Mouse (Mus musculus) testis, postnatal 14 days (tissue): Measurements from ENCODE around the gene Nbeal2.
A peak's percentile ranks its signal among the peaks of the same experiment; 100 is the strongest.
"Not testable (repeated sequence)": the region's sequence is repeated elsewhere in the genome, so short reads cannot be mapped to it uniquely, and the experiment has no call there.

Experiments used
- DNase-seq: peaks from one replicate; pipeline ENCODE4 v3.0.0; 2021; ENCODE audit warnings: low spot score

Gene Nbeal2

DNA sequence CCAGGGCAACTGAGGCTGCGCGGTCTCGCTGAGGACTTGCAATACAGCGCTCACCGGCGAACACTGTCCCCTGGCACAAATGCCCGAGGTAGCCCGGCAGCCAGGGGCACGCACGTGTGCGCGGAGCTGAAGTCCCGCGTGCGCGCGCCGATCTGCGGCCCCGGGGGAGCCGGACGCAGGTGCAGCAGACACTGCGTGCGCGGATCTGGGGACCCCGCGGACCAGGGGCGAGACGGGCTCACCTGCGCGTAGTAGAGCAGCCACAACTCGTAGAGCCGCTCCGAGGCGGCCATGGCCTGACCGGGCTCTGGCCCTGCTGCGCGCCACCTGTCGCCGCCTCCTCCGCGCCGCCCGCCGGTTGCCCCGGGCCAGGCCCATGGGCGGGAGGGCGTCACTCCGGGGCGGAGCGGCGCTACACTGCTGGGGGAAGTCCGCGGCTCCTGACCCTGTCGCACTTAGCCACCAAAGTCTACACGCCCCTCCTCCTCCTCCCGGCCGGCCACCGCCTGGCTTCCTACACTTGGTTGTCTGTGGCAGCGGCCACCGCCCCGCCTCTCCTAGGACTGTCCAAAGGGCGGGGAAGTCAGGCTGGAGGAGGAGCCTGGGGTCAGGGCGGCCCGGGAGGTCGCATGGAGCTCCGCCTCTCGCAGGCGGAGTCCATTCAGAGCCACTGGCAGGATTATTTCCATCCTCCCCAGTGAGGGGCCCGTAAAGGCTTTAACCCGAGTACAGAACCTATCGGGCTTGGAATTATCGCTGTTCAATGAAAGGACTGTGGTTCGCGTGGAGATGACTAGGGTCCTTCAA lies at the start of gene Nbeal2:
Gene Nbeal2 (minus strand): TSS at position 507 of the 807 bp plus-strand sequence.
- peak; percentile 88 for DNase-seq

DNA sequence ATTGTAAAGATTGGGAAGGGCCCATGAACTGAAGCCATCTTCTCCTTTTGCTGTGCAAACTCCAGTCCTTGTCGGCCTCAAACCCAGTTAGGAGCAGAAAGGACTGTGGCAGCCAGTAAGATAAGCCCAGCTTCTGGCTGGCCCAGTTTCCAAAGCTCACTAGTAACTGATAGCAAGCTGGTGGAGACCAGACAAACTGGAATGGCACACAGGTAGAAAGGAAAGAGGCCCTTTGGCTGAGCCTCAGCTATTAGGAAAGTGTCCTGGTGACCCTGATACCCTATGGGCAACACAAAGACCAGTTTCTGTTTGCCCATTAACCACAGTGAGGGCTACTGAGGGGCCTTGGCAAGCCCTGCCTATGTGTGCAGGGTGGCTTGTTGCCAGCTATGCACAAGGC lies 48.9 kb upstream of the Nbeal2 start:
- DNase-seq: no peak

DNA sequence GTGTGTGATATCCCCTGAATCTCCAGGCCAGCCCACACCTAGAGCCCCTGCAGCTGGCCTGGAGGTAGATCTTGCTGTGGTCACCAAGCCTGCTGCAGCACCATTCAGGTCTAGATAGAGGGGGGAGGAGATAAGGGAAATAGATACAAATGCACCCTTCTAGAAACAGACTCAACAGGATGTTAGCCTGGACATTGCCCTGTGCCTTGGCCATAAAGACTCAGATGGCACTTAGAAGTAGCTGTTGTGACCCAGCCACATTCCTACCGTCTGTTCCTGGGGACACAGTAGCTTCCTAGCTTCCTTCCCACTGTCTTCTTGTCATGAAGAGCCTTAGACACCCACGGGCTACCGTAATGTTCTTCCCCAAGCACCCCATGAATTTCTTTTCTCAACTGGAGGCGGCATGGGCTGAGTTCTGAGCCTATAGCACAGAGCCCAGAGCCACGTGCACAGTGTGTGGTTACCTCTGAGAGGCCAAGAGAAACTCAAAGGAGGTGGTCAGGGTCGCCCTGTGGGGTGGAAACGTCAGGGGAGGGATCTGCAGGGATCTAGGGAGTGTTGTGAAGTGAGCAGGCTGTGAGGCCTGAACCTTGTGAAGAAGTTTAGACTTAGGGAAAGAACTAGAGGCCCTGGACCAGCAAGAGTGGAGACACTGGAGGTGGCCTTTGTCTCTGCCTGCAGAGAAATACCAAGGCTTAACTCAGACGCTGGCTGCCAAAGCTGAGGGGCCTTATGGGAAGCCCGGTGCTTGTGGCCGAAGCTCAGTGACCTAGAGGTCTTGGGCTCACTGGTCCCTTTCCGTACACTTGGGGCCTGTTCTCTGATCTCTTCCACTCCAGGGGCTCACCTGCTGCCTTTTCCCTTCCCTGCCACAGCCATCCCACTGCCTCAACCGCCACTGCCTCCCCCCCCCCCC lies 47.4 kb upstream of the Nbeal2 start:
- DNase-seq: no peak

DNA sequence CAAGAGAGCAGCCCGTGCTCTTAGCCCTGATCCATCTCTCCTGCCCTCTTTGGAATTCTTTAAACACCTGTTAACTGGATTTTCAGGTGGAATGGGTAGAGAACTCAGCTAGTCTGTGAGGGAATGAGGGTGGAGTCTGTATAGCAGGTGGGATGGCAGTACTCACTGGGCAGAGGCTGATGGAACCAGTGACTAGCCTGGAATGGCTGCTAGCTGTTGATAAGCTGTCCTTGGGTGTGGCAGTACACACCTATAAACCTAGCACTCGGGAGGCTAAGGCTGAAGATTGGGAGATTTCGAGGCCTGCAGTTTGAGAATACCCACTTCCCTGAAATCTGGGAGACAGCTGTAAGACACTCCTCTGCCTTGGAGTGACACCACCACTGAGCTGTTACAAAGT lies 45.6 kb upstream of the Nbeal2 start:
- no peak for DNase-seq

DNA sequence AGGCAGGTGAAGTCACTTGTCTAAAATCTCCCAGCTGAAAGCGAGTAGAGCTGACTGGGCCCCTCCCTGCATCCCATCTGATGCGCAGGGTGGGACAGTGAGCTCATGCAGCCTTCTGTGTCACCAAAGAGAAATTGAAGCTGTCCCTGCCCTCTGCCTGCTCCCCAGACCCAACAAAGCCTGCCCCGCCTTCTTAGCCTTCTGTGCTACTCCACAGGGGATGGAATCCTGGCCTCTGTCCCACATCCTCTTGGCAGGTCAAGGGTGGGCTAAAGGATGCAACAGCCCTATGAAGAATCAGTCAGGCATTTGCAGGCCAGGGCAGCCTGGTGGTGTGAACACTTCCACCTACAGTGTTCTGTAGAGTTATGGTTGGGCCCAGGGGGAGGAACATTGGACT lies 43.5 kb upstream of the Nbeal2 start:
- no peak for DNase-seq

DNA sequence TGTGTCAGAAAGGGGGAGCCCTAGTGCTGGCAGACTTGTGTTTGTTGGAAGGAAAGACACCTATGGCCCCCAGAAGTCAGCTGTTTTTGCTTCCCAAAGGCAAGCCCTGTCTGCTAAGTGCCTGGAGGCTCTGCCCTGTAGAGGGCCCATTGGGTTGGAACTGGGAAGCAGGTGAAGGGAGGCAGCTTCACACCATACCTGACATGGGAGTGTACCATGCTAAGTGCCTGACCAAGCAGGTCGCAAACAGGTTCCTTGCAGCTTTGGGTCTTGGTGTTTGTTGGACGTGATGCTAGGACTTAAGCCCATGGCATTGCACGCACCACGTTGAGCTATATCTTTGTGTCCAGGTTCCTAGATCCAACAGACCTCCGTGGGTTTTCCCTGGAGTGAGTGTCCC lies 42.5 kb upstream of the Nbeal2 start:
- DNase-seq: no peak

DNA sequence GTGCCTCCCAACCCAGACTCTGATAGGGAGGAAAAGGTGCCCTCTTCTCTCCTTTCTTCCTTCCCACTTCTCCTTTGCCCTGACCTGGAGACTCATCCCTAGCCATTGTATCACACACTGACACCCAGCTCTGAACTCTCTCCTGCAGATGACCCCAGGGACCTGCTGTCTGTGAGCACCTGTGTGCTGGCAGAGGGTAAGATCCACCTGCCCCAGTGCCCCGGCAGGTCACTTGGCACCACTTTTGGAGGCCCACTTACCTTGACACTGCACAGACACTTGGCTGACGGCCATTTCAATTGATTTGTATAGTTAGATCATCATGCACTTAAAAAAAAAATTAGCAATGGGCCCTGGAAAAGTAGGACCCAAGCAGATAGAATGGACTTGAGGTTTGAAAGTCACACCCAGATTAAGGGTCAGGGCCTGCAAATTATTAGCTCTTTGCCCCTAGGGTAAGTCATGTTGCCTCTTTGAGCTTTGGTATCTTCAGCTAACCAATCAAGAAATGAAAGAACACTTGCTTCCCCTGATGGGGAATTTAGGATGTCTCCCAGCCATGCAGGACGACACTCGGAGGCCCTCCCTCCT lies 41.3 kb upstream of the Nbeal2 start:
- DNase-seq: no peak

DNA sequence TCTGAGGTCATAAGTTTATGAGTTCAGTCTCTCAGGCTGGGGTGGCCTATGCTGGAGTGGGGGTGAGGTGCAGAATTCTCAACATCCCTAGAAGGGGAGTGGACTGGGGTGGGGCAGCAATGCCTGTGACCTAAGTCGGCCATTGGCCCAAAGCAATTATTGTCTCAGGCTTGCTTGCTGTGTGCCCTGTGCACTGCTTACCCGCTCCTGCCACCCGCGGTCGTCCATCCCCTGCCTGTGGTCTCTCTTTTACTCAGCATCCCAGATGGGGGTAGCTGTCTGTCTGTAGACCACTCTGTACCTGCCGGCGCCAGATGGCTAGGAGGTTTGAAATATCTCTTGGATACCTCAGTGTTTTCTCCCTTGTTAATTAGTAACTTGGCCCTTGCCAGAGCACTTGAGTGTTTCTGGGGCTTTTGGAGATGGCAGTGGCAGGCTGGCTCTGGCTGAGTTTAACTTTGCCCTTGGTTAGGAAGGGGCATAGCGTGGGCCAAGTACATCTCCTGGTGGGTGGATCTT lies 35.4 kb upstream of the Nbeal2 start:
- DNase-seq: no peak

DNA sequence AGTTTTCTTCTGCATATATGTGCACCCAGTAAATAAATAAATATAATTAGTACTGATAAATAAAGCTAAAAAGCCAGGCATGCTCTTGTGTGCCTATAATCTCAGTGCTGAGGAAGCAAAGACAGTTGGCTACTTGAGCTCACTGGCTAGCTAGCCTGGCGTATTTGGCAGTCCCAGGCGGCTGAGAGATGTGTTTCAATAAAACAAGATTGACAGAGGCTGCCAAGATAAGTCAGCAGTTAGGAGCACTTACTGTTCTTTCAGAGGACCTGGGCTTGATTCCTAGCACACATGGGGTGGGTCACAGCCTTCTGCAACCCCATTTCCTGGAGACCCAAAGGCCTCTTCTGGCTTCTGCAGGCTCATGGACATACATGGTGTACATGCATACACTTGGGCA lies 33.9 kb upstream of the Nbeal2 start:
- no peak for DNase-seq

DNA sequence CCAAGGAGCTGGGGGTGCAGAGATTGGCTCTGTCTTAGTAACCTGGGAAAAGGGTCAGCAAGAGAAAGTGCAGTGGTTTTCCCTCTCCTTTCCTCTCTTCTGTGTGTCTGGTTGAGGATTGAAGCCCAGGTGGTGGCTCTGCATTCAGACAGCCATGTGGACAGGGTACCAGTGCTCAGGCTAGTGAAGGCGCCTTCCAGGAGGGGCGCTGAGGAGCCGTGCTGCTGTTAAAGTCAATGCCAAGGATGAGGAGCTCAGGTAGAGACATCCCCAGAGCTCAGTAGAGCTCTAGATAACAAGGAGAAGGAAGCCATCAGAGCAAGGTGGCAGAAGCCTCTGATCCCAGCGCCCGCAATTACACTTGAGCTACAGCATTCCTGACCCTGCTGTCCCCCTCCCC lies 33.1 kb upstream of the Nbeal2 start:
- DNase-seq: no peak

DNA sequence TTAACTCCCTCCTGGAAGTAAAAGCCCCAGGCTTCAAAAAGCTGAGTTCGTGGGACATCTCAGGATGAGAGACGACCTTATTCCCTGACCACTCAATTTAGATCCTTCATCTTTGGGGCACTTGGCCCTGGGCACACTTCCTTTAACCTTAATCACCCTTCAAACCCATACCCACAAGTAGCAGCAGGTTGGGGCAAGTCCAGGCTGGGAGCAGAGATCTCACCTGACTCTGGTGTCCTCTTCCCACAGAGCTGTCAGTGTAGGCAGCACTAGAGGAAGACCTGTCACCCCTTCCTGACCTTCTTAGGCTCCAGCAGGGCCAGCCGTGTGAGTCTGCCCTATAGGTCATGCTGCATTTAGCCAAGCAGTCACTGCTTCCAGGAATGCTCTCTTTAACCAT lies 32.5 kb upstream of the Nbeal2 start:
- DNase-seq: no peak

DNA sequence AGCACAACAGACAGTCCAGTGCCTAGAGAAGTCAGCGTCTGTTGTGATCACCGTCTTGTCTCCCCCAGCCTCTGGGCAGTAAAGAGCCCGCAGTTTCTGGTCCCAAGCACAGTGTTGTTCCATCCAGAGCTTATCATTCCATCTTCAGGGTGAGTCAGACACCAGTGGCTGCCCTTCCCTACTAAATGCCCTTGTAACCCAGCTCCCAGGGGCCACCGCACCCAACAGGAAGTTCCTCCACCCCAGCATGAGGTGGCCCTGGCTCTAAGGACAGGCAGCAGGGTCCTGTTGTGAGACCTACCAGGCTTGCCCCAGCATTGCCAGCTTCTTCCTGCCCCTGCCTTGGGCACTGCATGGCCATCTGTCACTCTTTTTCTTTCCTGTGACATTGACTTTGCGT lies 31.6 kb upstream of the Nbeal2 start:
- no peak for DNase-seq

DNA sequence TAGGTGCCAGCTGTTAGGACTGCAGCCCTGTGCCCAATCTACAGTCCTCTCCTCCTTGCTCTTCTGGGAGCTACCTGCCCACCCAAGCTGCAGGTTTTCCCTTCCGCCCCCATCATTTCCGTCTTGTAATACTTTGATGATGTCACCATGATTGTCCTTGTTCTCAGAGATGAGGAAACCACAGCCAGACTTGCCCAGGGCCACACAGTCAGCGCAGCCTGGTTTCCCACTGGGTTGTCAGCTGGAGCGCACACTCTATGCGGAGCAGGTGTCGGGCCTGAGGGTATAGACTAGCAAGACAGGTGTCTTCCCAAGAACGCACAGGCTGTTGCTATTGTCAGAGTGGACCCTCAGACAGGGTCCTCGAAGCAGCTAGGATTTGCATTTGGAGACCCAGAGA lies 31.2 kb upstream of the Nbeal2 start:
- no peak for DNase-seq

DNA sequence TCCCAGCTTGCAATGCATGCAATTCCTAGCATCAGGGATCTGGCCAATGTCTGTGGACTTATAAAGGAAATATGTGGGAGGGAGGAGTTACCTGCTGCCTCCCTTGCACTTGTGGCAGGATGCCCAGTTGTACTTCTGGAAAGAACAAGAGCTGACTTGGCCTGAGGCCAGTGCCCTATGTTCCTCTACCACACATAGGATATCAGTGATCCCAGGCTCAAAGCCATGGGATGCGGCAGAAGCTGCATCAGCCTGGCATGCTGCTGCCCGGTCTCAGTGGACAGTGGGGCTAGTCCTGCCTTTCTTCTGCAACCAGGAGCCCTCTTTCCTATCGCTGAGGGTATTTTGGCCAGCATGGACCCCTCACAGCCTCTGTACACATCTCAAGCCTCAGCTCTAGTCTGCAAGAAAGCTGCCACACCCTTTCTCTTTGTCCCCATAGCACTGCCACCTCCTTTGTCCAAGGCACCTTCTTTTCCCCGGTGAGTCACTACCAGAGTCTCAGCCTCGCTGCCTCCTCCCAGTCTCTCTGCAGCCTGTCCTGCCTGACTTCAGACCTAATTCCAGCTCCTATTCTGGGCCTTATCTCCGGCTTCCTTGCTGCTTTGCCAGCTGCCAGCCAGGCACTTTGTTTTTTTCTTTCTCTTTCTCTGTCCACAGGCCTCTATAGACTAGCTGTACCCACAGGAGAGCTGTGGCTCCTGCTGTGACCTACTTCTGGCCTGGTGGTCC lies 30.3 kb upstream of the Nbeal2 start:
- DNase-seq: peak; percentile 84

DNA sequence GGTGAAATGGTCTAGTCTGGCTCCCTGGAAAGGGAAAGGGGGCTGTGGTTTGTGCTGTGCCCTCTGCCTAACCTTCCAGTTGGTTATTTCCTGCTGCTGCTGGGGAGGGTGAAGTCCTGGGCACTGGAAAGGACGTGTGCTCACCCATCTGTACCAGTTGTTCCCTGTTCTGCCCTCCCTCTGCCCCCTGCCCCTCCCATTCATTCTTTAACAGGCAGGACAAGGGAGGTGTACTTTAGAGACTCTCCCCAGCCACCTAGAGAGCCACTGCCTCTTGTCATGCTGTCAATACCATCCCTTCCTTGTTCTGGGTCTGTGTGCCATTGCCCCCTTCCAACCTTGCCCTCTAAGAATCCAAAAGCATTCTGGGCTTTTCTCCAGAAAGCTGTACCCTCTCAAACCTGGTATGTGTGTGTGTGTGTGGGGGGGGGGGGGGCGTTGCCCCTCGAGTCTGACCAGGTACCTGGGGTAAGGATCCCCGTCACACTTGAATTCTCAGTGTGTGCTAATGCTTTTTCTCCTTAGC lies 29.7 kb upstream of the Nbeal2 start:
- no peak for DNase-seq

DNA sequence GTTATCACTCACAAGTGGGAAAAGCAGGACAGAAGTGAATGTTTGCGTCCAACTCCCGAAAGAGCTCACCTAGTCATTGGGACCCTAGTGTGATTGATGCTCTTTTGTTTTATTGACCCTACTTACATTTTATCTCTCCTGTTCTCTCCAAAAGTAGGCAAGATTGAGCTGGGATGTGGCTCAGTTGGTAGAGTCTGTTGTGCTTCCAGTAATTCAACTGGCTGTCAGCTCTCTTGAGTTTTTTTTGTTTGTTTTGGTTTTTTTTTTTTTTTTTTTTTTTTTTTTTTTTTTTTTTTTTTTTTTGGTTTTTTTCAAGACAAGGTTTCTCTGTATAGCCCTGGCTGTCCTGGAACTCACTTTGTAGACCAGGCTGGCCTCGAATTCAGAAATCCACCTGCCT lies 28.7 kb upstream of the Nbeal2 start:
- DNase-seq: not testable (repeated sequence)

DNA sequence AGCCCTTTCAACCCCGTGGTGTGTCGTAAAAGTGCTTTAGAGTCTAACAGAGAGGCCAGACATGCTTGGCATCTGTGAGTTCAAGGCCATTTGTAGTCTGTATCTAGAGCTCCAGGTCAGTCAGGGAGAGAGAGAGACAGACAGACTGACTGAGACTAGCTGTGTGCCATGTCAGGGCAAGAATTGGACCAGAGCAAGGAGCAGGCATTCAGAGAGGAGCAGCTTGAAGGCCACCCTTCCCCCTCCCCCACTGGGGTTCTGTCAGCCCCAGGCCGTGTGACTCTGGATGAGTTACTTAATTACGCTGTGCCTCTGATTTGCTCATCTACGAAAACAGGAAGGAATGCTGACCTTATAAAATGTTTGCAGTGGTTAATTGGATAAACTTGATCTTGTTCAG lies 28.3 kb upstream of the Nbeal2 start:
- DNase-seq: no peak

DNA sequence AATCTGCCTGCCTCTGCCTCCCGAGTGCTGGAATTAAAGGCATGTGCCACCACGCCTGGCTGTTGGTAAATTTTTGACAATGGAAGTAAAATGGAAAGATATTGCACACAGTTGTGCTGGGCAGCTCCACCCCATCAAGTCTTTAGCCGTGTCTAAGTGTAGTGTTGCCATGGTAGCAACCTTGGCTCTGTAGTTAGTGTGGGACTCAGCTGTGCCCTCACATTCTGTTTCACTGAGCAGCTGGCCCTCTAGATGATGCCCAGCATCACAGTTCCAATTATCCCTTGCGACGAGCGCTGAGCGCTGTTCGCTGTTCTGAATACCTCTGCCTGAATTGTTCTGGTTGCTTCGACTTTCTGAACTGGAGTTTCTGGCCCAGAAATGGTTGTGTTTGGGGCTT lies 27.9 kb upstream of the Nbeal2 start:
- DNase-seq: no peak

DNA sequence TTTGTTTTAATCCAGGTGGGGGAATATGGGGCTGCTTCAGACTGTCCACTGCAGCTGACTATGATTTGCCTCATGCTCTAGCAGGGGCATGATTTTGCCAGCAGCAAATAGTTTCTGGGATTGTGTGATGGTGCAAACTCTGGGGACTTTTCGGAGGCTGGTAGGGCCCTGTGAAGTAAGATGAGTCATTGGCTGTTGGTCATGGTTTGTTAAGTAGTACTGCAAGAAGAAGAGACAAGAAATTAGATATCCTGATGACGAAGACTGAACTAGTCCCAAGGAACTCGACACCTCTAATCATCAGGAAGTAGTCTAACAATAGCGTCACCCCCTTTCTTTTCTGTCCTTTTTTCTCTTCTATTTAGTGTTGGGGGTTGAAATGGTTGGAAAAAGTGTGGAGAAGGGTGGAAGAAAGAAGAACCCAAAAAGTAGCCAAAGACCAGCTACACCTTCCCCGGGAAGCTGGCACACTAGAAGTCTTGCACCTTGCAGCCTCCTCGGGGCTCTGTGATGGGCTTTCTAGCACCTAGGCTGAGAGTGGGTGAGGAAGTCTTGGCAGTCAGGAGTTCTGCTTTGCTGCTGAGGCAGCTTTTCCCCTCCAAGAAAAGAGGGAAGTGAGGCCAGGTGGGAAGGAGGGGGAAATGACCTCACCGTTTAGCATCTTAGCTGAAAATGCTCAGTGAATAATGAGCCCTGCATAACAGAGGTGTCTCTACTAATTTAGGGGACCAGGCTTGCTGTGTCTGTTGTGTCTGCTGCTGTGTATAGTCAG lies 27.0 kb upstream of the Nbeal2 start:
- no peak for DNase-seq

DNA sequence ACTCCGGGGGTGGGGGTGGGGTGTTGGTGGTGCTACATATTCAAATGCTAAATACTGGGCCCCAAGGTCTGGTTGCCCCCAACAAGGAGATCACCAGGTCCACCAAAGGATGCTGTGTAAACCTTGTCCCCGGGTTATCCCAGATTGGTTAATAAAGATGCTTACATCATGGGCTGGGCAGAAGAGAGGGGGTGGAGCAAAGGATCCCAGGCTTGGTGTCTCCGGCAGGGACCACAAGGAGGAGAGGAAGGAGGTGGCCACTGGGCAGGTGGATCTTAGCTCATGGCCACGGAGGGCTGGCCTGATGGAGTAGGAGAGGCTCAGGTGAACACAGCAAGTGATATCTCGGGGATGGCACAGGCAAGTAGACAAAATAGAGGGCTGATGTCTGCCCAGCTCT lies 24.9 kb upstream of the Nbeal2 start:
- DNase-seq: no peak

DNA sequence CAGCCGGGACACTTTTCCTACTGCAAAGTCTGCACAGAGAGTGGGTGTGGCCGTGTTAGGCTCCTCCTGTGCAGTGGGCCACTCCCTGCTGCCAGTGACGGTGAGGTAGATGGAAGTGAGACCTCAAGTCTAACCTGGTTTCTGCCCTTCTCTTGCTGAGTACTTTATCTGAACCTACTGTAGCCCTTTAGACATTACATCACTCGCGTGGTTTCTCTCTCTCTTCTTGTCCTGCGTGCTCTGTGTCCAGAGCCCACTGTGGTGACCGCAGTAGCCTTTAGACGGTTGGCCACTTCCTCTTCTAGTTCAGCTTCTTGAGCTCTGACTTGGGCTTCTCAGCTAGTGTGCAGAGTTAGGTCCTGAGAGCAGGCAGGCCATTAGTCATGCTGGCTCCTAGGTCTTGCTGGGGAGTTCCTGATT lies 22.5 kb upstream of the Nbeal2 start:
- DNase-seq: no peak
